Mouse (Mus musculus): Measurements from ENCODE around the gene Rhpn2.
A peak's percentile ranks its signal among the peaks of the same experiment; 100 is the strongest.

The Rhpn2 gene

DNA sequence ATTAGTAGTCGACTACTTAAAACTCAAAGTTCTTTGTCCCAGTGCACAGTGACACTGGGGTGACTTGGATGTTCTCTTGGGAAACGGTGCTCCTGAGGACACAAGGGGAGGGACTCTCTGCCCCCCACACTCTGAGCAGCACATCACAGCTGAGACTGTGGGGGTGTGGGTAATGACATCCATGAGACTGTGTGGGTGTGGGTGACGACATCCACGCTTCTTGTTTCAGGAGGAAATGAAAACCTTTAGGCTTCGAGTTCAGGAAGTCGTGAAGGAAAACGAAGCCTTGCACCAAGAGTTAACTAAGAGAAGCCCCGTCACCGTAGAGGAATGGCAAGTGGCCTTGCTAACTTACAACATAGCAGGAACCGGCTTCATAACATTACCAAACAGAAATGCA lies 89.1 kb downstream of the Rhpn2 start:
- Histone ChIP-seq H3K36me3 (ENCODE audit: insufficient read depth, low read length) (peaks cover 78% of the 10 kb centered on the region), H3K4me1 (replicated peaks; ENCODE audit: low read depth, low read length) (peaks cover 11% of the 10 kb centered on the region), H3K9me3 (ENCODE audit: low read length) (no peaks in the 10 kb centered on the region), H3K27me3 (ENCODE audit: insufficient read depth, low read length) (no peaks in the 10 kb centered on the region), H3K4me3 (replicated peaks; ENCODE audit: low read length) (no peak overlapping the region)
- TF ChIP-seq NANOG (IDR thresholded peaks at IDR 0.05; ENCODE audit: borderline replicate concordance, low read length) (no peak), CTCF (conservative IDR thresholded peaks at IDR 0.05; ENCODE audit: low read length) (no peak), POU5F1 (IDR thresholded peaks at IDR 0.05; ENCODE audit: borderline replicate concordance, low read length) (no peak)

DNA sequence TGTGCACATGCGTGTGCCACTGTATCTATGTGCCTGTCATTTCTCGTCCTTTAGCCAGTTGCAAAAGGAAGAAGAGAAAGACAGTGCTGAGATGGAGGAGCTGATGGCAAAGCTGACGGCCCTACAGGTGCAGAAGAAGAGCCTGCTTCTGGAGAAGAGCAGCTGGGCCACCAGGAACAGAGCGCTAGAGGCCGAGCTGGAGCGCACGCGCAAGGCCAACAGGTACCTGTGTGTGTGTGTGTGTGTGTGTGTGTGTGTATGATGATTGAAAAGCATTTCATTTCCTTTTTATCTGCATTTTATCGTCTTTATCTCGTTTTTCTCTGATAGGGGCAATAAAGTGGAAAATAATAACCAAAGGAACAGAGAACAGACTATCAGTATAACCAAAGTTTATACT lies 94.2 kb downstream of the Rhpn2 start:
- TF ChIP-seq NANOG (IDR thresholded peaks at IDR 0.05; ENCODE audit: borderline replicate concordance, low read length) (no peak), POU5F1 (IDR thresholded peaks at IDR 0.05; ENCODE audit: borderline replicate concordance, low read length) (no peak), CTCF (conservative IDR thresholded peaks at IDR 0.05; ENCODE audit: low read length) (no peak)
- Histone ChIP-seq H3K36me3 (ENCODE audit: insufficient read depth, low read length) (peaks cover 74% of the 10 kb centered on the region), H3K9me3 (ENCODE audit: low read length) (no peaks in the 10 kb centered on the region), H3K4me1 (replicated peaks; ENCODE audit: low read depth, low read length) (no peaks in the 10 kb centered on the region), H3K4me3 (replicated peaks; ENCODE audit: low read length) (no peak overlapping the region), H3K27me3 (ENCODE audit: insufficient read depth, low read length) (no peaks in the 10 kb centered on the region)

DNA sequence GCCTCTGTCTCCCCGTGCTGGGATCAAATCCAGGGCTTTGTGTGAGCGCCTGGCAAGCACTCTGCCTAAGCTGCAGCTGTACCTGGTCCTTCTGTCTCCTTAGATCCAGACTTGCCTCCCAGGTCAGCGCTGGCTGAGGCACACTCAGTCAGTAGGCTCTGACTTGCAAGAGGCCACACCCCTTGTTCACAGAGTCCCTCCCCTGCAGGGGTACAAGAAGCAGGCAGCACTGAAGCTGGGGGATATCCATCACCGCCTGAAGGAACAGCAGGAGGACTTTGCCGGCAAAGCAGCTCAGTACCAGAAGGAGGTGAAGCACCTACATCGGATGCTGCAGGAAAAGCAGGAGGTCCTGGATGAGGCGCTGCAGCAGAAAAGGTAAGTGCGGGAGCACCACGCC lies 101.3 kb downstream of the Rhpn2 start:
- no peaks in the 10 kb centered on the region for H3K27me3 ChIP-seq (ENCODE audit: insufficient read depth, low read length)
- H3K9me3 ChIP-seq (ENCODE audit: low read length) = no peaks in the 10 kb centered on the region
- peaks cover 35% of the 10 kb centered on the region for H3K4me1 ChIP-seq (replicated peaks; ENCODE audit: low read depth, low read length)
- peaks cover 78% of the 10 kb centered on the region for H3K36me3 ChIP-seq (ENCODE audit: insufficient read depth, low read length)
- peak overlapping the region; percentile 37 for H3K4me3 ChIP-seq (replicated peaks; ENCODE audit: low read length)
- TF ChIP-seq POU5F1 (IDR thresholded peaks at IDR 0.05; ENCODE audit: borderline replicate concordance, low read length) (no peak), CTCF (conservative IDR thresholded peaks at IDR 0.05; ENCODE audit: low read length) (no peak), NANOG (IDR thresholded peaks at IDR 0.05; ENCODE audit: borderline replicate concordance, low read length) (no peak)

Data from E14TG2a.4 (cell line).